Comparison of ENCODE assay signal across 17 mouse cellular contexts in genomic region chr7:141955565-141956173, GRCm38 (mm10). TPM values are rescaled to one million over a fixed set of nuclear protein-coding genes. Genes with fewer than 3 reads are reported as not detected.
DNase-seq lines count a peak whose midpoint lies in the region; ATAC-seq and TF ChIP-seq lines count a peak whose summit lies in the region.
"Had no signal": no experiment of that assay in that cellular context is flagged by ENCODE, and none has a peak within 500 bp of the region (broad histone marks: within the 10 kb centered on the region; RNA-seq: fewer than 3 reads in every experiment).

No protein-coding gene starts in this region.

- 71% methylated on average over 5 of the region's 5 CpGs for WGBS in hindbrain, embryonic 12.5 days
- WGBS in hindbrain, embryonic 11.5 days: 76% methylated on average over 5 of the region's 5 CpGs

- no peak overlapping the region for H3K9ac ChIP-seq in hindbrain, embryonic 12.5 days
- no peak overlapping the region for H3K9ac ChIP-seq in hindbrain, embryonic 11.5 days (ENCODE audit: low read depth, low read length)
- H3K9ac ChIP-seq: embryonic facial prominence, embryonic 13.5 days; intestine, embryonic 15.5 days; limb, embryonic 15.5 days had no signal

- H3K36me3 ChIP-seq in hindbrain, embryonic 12.5 days: peaks cover 6% of the 10 kb centered on the region; the same call in 1 of the 2 replicates
- H3K36me3 ChIP-seq in hindbrain, embryonic 11.5 days (ENCODE audit: control insufficient read depth, insufficient read depth, low read length): no peaks in the 10 kb centered on the region
- H3K36me3 ChIP-seq: embryonic facial prominence, embryonic 13.5 days; intestine, embryonic 15.5 days; limb, embryonic 15.5 days had no signal

- no peak overlapping the region; the same call in 1 of the 2 replicates for H3K4me2 ChIP-seq in hindbrain, embryonic 12.5 days (replicated peaks)
- H3K4me2 ChIP-seq in hindbrain, embryonic 11.5 days (replicated peaks; ENCODE audit: low read depth, low read length): no peak overlapping the region
- H3K4me2 ChIP-seq: embryonic facial prominence, embryonic 13.5 days; intestine, embryonic 15.5 days; limb, embryonic 15.5 days had no signal

- no peak for TF ChIP-seq POLR2A in cortical plate, adult 2 months (IDR thresholded peaks at IDR 0.05; ENCODE audit: extremely low read depth, insufficient read depth, low read length)

- no peaks in the 10 kb centered on the region for H3K9me3 ChIP-seq in hindbrain, embryonic 12.5 days (replicated peaks)
- no peaks in the 10 kb centered on the region for H3K9me3 ChIP-seq in hindbrain, embryonic 11.5 days (ENCODE audit: control insufficient read depth, low read length)
- H3K9me3 ChIP-seq: embryonic facial prominence, embryonic 13.5 days; forebrain, embryonic 10.5 days; intestine, embryonic 15.5 days; limb, embryonic 15.5 days had no signal

- H3K27me3 ChIP-seq in hindbrain, embryonic 12.5 days: peaks cover 11% of the 10 kb centered on the region
- H3K27me3 ChIP-seq in hindbrain, embryonic 11.5 days (ENCODE audit: control insufficient read depth, insufficient read depth, low read length): no peaks in the 10 kb centered on the region; the same call in 1 of the 2 replicates

- H3K4me3 ChIP-seq in hindbrain, embryonic 12.5 days: no peak overlapping the region
- no peak overlapping the region for H3K4me3 ChIP-seq in hindbrain, embryonic 11.5 days (ENCODE audit: low read depth, low read length)
- H3K4me3 ChIP-seq in cortical plate, adult 2 months (ENCODE audit: insufficient read depth, low read length): no peak overlapping the region
- H3K4me3 ChIP-seq: embryonic facial prominence, embryonic 13.5 days; forebrain, embryonic 10.5 days; gastrocnemius, adult 2 months; intestine, embryonic 15.5 days; limb, embryonic 15.5 days had no signal

- peak overlapping the region; percentile 30; the same call in 1 of the 2 replicates for H3K27ac ChIP-seq in hindbrain, embryonic 12.5 days
- no peak overlapping the region for H3K27ac ChIP-seq in hindbrain, embryonic 11.5 days (ENCODE audit: low read depth, low read length)
- peak overlapping the region; percentile 71 for H3K27ac ChIP-seq in cortical plate, adult 2 months (ENCODE audit: insufficient read depth, low read length)
- H3K27ac ChIP-seq: embryonic facial prominence, embryonic 13.5 days; forebrain, embryonic 10.5 days; gastrocnemius, adult 2 months; intestine, embryonic 15.5 days; limb, embryonic 15.5 days had no signal

- no peak for ATAC-seq in hindbrain, embryonic 12.5 days (ENCODE audit: low FRiP score)
- ATAC-seq in hindbrain, embryonic 11.5 days (ENCODE audit: low FRiP score): no peak
- ATAC-seq: CD4-positive, CD25-positive, alpha-beta regulatory T cell, adult 4 months; intestine, embryonic 15.5 days had no signal

- TF ChIP-seq CTCF in cortical plate, adult 2 months (IDR thresholded peaks at IDR 0.05; ENCODE audit: extremely low read depth, insufficient read depth, low read length): no peak

- H3K4me1 ChIP-seq in hindbrain, embryonic 12.5 days: peaks cover 92% of the 10 kb centered on the region
- H3K4me1 ChIP-seq in hindbrain, embryonic 11.5 days (replicated peaks; ENCODE audit: control insufficient read depth, insufficient read depth, low read length): peaks cover 10% of the 10 kb centered on the region
- peaks cover 40% of the 10 kb centered on the region for H3K4me1 ChIP-seq in cortical plate, adult 2 months (ENCODE audit: control insufficient read depth, insufficient read depth, low read length)
- H3K4me1 ChIP-seq: embryonic facial prominence, embryonic 13.5 days; intestine, embryonic 15.5 days; limb, embryonic 15.5 days had no signal

- no peak for DNase-seq in hindbrain, embryonic 11.5 days (ENCODE audit: low spot score)
- DNase-seq in right cerebral cortex, postnatal 10 days (ENCODE audit: low spot score in 2 of 2): peak; percentile 70 to 72
- no peak for DNase-seq in right cerebral cortex, postnatal 4 days
- DNase-seq in telencephalon, adult 2 months (ENCODE audit: low read depth, low spot score): peak; percentile 71
- DNase-seq in thymus, postnatal 0 days (ENCODE audit: low spot score): no peak
- DNase-seq: adrenal gland, postnatal 36 days; gastrocnemius, adult 2 months; heart, postnatal 14 days; kidney, postnatal 10 days; lung, adult 2 months had no signal

RNA-seq across cellular contexts. Expression of gene Brsk2, which starts 6.1 kb away (rescaled TPM):
- polyA plus RNA-seq in hindbrain, embryonic 12.5 days (2016; fragmentation: Nextera tagmentation; extraction: Ambion mirVana): 15.9 and 18.6 TPM in 2 replicates
- 13.7 and 15.6 TPM in 2 replicates for polyA plus RNA-seq in hindbrain, embryonic 11.5 days (2014; fragmentation: Nextera tagmentation; extraction: Ambion mirVana)
- 179 and 188 TPM in 2 replicates for polyA plus RNA-seq in cortical plate, adult 2 months (2012; rRNA removed)
- polyA plus RNA-seq in thymus, postnatal 0 days (2015; fragmentation: Nextera tagmentation; extraction: Ambion mirVana): 0.32 and 0.57 TPM in 2 replicates

RNA-seq across cellular contexts. Expression of gene Tollip, which starts 37.4 kb away (rescaled TPM):
- 65.1 and 67.3 TPM in 2 replicates for polyA plus RNA-seq in hindbrain, embryonic 12.5 days (2016; fragmentation: Nextera tagmentation; extraction: Ambion mirVana)
- 53.5 and 65.8 TPM in 2 replicates for polyA plus RNA-seq in hindbrain, embryonic 11.5 days (2014; fragmentation: Nextera tagmentation; extraction: Ambion mirVana)
- polyA plus RNA-seq in cortical plate, adult 2 months (2012; rRNA removed): 121 and 122 TPM in 2 replicates
- 50.6 and 51.6 TPM in 2 replicates for polyA plus RNA-seq in thymus, postnatal 0 days (2015; fragmentation: Nextera tagmentation; extraction: Ambion mirVana)

Comparison
In these comparisons a context has a peak if more than half of its experiments do, and no peak if none do; other contexts are left out.
1. DNase-seq: peak in right cerebral cortex, postnatal 10 days (2 of 2) and telencephalon, adult 2 months (single experiment); none in hindbrain, embryonic 11.5 days (single experiment), right cerebral cortex, postnatal 4 days (single experiment) and thymus, postnatal 0 days (single experiment).